Mouse (Mus musculus) kidney, postnatal 4 days (tissue): ENCODE measurements at regions not wholly inside any gene's neighbourhood (a gene's known extent, or its start where the extent isn't known, plus 50 kb on each side); places are given as distances from the start of the nearest gene placed in this dataset.
"Not testable (repeated sequence)": the region's sequence is repeated elsewhere in the genome, so short reads cannot be mapped to it uniquely, and the experiment has no call there.

Experiments
- DNase-seq, 2 experiments: peaks; one replicate each; pipeline ENCODE4 v3.0.0; 2021; ENCODE audit warnings: mixed read lengths in 2 of 2

DNA sequence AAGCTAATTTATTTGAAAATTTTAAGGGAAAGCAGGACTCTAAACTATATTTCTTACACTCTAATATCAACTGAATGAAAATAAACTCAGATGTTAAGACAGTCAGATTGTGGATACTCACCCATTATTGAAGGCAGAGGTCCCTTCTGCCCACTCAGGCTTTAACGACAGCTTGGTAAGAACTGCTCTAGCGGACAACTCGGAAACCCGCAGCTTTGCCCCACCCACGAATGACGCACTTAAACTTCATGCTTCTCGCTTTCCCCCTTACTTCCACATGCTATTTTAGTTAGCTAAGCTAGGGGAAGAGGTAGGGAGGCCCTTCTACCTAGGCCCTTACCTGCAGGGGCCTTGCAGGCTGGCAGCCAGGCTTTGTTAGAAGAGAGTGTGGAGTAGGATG is 50.8 kb upstream of the Elmo1 start:
- DNase-seq, result no peak

DNA sequence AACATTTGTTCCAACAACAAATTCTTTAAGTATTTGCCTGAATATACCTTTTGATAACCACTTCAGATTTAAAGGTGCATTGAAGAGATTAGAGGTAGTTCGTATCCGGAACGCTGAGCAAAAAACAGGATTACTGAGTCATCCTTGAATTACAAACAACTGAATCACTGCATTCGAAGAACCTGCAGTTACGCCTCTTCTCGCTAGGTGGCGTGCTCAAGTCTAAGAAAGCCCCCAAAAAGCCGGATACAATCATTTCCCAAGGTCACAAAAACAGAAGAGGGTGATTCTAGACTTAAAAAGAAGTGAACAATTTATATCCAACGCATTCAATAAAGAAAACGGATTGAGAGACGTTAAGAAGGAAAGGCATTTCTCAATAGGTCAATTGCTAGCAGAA is 51.9 kb upstream of the Elmo1 start:
- peak; percentile 33 to 46 for DNase-seq

DNA sequence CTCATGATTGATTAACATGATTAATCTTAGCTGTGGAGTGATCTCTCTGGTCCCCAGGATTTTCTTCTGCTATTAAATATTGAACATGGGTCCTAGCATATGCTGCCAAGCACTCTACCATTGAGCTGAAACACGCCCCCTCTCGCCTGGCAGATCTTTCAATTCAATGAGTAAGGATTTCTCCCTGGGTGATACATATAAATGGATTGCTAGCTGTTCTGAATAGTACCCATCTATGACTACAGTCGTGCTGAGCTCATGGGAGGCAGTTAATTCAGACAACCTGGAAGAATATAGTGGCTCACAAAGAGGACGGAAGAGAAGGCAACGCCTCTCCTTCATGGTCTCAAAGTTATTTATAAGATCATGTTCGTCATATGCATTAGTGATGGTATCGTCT is 53.0 kb upstream of the Elmo1 start:
- no peak for DNase-seq

DNA sequence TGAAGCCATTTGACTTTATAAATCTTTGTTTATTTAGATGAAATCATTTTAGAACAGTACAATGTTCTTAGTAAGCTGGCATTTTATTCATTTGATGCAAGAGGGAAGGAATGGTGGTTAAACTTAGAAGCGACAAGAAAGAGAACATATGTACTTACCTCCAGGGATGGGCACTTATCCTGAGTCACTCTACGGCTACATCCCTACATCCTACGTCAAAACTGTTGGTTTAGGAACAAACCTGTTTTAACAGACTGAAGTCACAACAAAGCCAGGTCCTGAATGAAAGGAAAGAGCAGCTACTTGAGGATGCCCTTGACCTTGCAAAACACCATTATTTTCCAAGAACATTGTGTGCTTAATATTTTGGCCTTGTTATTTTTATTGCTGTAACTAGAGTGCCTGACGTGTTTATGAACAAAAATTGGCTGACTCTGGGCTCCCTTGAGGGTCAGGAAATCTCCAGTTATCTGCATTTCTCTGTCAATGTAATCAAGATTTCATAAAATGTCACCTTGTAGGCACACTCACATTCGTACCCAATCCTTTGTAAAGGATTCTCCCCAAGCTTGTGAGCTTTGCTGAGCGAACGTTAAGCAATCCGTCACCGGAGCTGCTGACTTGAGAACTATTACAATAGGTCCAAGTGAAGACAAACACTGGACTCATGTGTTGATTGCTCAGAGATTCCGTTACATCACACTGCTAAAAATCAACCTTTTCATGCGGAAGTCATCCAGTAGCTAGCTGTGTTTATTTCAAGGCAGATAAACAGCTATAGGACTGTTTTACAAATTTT is 56.3 kb upstream of the Elmo1 start:
- DNase-seq, result no peak

DNA sequence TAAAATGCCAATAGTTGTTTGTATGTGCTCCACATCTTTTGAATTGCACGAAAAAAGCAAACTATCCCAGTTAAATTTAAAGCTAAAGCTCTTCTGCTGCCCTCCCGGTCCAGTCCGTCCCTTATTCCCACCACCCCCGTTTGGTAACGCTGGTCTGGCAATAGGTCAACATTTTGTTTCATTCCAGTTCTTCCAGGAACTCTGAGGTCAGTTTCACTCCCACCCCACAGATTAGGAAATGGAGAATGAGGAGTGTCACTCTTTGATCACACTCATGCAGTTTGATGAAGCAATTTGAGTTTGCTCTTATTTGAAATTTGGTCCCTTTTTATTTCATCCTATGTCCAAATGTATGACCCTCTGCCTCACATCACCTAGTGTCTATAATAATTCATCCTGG is 58.7 kb upstream of the Elmo1 start:
- DNase-seq, result no peak

DNA sequence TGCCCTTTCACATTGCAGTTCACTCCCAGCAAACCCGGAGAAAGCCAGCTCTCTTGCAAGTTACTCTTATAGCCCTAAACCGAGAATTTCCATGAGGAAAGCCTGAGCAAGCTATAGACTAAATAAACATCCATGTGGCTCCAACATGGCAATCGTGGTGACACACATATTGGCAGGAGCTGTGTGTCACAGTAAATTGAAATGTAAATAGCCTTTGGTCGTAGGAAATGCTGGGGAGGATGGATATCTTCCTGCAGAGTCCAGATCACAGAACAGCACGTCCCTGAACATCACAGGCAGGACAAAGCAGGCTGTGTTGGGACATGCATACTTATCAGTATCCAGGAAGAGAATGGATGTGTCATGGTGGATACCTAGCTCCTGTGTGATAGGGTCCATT is 59.3 kb upstream of the Elmo1 start:
- DNase-seq, result no peak

DNA sequence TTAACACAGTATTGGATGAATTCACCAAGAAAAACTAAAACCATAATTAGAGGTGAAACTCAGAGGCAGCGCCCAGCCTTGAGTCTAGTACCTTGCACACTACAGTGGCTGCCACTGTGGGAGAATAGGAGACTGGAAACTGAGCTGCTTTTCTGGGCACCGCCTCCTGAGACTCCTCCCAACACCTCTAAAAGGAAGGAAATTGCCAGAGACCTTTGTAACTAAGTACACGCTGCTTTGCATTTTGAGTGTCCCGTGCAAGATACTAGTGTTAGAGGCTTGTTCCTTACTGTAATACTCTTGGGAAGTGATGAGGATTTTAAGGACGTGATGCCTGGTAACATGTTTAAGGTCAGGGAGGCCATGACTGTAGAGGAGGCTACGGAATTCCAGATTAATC is 63.8 kb upstream of the Elmo1 start:
- DNase-seq, result no peak

DNA sequence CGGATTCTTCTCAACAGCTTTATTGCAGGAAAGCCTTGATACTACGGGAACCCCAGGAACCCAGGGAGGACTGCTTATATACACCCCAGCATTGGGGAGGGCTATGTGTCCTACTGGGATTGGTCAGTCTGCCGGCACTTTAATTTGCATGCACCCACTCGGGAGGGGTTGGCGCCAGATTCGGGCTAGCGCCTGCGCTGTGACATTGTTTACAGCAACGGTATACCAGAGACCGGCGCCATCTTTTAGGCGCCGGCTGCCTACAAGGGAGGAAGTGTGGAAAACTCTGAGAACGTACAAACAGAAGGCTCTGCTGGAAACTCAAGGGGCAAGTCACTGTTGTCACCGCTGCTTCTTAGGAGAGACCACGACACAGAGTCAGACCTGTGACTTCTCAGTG is 73.9 kb upstream of the Elmo1 start:
- DNase-seq, result not testable (repeated sequence)

DNA sequence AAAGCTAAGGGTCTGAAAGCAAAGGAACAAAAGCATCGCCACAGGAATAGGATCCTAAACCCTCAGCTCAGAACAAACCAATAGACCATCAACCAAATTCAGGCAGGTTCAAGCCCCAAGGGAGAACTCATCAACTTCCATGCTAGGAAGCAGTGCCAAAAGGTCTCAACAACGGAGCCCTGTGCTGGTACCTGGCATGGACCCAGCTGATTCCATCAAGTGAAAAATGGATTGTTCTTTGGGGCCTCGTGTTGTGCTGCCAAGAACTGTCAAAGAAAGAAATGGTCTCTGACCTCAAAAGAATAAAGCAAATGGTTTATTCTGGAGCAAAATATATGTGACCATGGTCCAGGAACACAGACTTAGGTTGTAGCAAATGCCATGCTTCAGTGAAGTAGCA is 77.8 kb upstream of the Elmo1 start:
- peak; percentile 44 to 57 for DNase-seq

DNA sequence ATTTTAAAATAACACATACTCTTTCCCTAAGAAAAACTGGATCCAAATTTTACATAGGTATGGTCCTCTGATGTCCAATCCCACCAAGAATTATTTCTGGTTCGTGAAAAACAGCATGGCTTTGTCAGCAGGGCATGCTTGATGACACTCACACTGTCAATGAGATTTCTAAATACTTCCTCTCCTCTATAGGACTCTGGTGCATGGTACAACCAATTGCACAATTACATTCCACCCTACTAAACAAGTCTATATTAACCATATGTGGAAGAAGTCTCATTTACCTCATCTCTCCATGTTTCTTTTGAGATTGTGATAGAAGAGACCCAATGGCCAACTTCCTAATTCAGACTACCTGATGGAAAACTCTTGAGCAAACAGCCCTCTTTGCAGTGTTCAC is 81.2 kb upstream of the Elmo1 start:
- DNase-seq, result no peak

DNA sequence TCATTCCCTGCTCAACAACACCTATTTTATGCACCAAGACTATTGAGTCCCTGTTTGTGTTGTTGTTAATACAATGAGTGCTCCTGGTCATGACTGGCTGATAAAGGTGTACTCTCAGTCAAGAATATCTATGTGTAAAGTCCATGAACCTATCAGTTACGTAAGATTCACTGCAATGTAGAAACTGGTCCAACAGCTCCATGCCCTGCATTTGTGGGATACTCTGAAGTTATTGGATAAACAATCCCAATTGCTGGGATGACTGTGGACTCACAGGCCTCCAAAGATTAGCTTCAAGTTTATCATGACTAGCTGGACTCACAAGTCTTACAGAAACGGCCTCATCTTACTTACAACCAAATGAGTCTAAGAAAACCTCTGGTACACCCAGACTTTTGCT is 82.8 kb upstream of the Elmo1 start:
- DNase-seq, result no peak

DNA sequence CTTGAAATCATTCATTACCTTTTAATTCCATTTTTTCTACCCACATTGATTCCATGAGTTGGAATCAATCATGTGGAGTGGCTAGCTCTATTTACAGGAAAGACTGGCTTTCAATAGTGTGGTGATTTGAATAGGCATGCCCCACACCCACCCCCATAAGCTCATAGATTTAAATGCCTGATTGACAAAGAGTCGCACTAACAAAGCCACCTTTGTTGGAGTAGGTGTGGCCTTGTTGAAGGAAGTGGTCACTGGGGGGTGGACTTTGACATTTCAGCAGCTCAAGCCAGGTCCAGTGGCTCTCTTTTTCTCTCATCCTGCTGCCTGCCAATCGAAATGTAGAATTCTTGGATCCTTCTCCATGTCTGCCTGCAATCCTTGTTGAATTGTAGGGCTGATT is 92.8 kb upstream of the Elmo1 start:
- DNase-seq, result no peak

DNA sequence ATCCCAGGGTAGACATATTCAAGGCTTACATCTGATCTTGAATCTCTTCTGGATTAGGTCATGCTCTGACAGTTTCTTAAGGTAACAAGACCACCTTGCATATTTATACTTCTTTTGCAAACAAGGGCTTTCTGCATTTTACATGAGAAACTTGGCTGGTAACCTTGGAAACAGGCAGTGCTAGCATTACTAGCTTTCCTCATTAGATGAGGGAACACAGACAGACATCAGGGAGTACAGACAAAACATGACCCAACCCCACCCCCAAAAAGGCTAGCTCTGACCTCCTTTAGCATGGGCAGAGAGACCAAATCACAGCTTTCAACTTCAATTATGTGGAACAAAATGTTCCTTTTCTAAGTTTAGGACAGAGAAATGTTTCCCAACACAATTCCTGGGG is 114.8 kb upstream of the Elmo1 start:
- DNase-seq, result no peak

DNA sequence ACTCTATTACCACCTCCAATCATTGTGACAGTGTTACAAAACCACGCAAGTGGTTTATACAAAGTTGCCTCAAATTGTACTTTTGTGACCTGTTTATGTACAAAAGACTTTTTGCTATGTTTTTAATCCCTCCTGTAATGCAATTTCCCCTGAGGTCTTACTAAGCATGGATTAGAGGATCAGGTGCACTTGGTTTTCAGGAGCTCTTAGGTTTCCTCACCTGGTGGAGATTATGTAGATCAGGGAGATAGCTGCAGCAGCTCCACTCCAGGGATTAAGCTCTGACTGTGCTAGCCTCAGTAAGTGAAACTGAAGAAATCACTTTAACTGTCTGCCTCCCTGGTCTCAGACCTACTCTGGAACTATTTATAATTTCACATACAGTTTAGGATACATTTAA is 123.8 kb upstream of the Elmo1 start:
- DNase-seq, result no peak

DNA sequence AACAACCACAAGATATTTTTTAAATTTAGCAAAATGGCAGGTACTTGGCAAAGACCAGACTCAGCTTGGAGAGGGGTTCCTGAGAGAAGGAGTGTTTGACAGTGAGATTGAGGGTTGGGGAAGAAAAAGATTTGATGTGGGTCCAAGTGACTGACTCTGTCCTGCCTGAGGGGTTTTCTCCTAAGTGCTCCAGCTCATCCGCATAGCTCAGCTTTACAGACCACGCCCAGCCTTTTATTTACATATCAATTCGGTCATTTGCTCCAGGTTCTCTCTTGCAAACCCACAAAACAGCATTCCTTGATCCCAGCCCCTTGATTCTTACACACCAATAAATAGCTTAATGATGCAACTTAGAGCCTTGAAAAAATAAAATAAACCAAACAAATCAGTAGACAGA is 127.4 kb upstream of the Elmo1 start:
- no peak for DNase-seq

DNA sequence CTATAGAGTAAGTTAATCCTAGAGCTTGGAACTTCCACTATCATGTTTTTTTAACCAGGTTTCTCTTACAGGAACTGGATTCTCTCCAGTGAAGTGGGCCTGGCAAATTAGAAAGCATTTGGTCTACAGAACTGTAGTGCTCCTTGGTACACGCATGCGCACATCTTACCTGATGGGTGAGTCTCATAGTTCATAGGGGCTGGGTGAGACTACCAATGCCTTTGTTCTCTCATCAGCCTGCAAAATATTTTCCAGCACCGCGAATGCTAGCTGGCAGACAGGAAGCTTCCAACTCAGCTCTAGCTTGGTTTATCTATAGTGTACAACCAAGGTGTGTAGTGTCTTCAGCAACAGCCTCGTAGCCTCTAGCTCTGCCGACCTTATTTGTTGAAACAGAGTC is 104.7 kb upstream of the Gpr141 start:
- no peak for DNase-seq

DNA sequence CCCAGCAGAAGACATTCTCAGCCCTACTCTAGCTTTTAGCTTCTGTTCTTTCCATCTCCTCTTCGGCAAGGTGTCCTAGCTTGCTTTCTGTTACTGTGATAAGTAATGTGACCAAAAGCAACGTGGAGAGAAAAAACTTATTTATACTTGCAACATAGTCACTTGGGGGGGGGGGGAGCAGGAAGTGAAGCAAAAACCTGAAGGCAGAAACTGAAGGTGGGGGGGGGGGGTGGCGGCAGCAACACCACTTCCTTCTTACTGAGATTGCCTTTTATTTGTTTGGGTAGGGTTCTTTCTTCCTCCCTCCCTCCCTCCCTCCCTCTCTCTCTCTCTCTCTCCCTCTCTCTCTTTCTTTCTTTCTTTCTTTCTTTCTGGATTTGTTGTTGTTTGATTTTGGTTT is 103.8 kb upstream of the Gpr141 start:
- DNase-seq, result no peak

DNA sequence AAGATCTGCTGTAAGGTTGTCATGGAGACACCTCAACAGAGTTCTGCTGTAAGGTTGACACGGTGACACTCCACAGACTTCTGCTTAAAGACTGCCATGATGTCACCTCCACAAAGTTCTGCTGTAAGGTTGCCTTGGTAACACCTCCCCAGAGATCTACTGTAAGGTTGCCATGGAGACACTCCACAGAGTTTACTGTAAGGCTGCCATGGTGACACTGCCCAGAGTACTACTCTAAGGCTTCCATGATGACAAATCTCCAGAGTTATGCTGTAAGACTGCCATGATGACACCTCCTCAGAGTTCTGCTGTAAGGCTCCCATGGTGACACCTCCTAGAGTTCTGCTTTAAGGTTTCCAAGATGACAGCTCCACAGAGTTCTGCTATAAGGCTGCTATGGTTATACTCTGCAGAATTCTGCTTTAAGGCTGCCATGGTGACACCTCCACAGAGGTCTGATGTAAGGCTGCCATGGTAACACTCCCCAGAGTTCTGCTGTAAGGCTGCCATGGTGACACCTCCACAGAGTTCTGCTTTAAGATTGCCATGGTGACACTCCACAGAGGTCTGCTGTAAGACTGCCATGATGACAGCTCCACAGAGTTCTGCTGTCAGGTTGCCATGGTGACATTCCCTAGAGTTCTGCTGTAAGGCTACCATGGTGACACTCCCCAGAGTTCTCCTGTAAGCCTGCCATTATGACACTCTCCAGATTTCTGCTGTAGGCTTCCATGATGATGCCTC is 97.2 kb upstream of the Gpr141 start:
- DNase-seq, result no peak

DNA sequence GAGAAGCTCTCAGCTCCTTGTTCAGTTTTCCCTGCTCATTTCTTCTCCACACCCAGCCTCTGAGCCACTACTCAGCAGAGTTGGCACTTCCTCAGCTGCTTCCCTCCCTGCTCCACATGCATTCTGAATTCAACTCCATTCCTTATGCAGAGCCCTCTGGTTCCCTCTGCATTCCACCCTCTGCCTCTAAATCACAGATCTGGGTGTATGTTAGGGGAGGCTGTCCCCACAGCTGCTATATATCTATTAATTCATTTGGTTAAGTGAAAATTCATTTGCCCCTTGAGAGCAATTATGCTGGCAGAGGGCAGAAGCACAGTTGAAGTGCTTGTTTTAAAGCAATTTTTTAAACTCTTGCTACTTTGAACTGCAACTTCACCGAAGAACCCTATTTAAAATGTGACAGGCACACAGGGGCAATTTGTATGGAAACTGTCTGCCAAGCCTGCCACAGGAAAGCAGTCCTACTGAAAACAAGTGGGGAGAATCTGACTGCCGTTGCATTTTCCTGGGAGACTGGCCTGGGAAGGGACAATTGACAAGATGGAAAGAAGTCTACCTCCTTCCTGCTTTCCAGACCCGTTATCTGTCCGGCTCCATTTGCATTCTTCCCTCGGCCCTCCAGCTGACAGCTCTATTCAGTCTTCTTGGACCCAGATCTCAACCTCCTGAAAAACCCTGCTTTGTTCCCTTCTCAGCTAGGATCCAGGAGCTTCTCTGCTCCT is 88.0 kb upstream of the Gpr141 start:
- no peak for DNase-seq

DNA sequence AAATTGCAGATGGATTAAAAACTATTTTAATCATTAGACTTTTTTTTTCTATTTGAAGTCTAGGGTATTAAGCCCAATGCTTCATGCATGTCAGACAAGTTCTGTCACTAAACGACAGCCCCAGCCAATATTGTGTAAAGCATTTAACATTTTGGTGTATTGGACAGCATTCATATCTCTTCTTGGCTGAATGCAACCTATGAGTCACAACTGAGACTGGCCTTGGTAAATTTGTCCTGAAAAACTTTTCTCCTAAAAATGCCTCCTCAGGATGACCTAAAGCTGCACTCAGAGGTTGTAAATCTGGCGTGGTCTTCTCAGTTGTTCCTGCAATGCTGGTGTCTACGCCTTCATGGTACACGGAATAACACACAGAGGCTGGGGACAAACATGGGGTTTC is 78.7 kb upstream of the Gpr141 start:
- no peak for DNase-seq

DNA sequence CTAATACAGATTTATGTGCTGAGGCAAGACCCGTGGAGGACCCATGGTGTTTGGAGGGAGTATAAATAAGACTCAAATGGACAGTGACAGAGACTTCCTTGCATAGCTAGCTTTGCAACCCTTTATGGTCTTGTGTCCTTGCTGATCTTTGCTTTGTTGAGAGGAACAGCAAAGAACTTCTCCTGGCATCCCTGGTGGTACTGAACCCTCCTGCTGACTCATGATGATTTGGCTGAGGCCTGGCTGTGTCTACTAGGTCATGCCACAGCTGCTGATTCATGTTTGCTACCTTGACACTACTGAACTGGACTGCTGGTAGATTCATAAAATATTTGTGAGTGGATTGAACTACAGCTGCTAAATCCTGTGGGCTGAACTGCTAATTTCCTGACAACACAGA is 73.1 kb upstream of the Gpr141 start:
- DNase-seq, result no peak

DNA sequence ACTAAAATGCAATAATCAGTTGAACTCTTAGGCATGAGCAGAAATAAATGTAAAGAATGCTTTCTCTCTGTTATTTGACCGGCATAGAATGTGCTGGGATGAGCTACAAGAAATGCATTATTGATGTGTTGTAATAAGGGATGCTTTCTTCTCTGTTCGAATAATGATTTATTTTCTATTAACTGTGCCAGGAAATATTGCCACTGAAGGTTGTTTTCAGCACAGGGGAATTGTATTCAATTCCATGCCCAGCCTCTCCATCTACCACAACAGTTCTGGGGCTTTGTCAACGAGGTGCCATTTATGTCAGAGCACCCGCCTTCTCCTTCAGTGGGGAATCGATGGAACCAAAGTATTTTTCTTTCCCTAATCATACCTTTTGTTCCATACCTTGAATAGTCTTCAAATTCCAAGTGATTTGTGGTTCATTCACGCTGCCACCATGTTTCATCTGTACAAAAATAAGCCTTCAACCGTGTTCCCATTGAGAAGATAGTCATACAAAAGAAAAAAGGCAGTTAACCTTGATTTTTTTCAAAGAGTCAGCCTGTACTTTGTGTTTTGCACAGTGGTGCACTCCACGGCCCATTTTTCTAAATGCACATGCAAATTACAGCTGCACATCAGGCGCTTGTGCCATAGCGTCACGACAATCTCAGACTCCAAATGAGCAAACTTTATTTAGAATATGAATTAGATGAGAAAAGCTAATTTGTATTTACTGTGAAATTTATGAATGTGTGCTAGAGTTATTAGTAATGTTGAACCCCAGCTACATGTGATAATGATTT is 65.1 kb upstream of the Gpr141 start:
- no peak for DNase-seq
